Mouse (Mus musculus) layer of hippocampus, postnatal 14 days (tissue): ENCODE measurements at regions not wholly inside any gene's neighbourhood (a gene's known extent, or its start where the extent isn't known, plus 50 kb on each side); places are given as distances from the start of the nearest gene placed in this dataset.
A peak's percentile ranks its signal among the peaks of the same experiment; 100 is the strongest.

Experiments used
- DNase-seq, 2 experiments: peaks; one replicate each; pipeline ENCODE4 v3.0.0; 2021 to 2022; ENCODE audit warnings: low spot score in 2 of 2, mixed read lengths in 1 of 2

- peak in 1 of 2 experiments; percentile 77 for DNase-seq
Observed at GRCm38 (mm10) chr6:11647651-11648050, 259.6 kb downstream of the Ndufa4 start.

GRCm38 (mm10) chr6:11613331-11613730, 294.0 kb downstream of the Ndufa4 start:
- DNase-seq, result peak in 1 of 2 experiments; percentile 32

GRCm38 (mm10) chr6:11608214-11608613, 299.1 kb downstream of the Ndufa4 start:
- DNase-seq, result no peak

GRCm38 (mm10) chr6:11607696-11608095, 299.6 kb downstream of the Ndufa4 start:
- no peak for DNase-seq

GRCm38 (mm10) chr6:11606055-11606454, 301.2 kb downstream of the Ndufa4 start:
- DNase-seq, result no peak

GRCm38 (mm10) chr6:11605526-11605925, 301.8 kb downstream of the Ndufa4 start:
- no peak for DNase-seq

GRCm38 (mm10) chr6:11594936-11595335, 312.4 kb downstream of the Ndufa4 start:
- DNase-seq, result peak; percentile 17 to 36

GRCm38 (mm10) chr6:11593583-11594271, 313.6 kb downstream of the Ndufa4 start:
- DNase-seq, result peak; percentile 26 to 62

GRCm38 (mm10) chr6:11576091-11576490, 331.2 kb downstream of the Ndufa4 start:
- DNase-seq, result peak; percentile 65 to 87

- no peak for DNase-seq
Observed at GRCm38 (mm10) chr6:11565246-11565645, 342.1 kb downstream of the Ndufa4 start.

- DNase-seq, result no peak
Observed at GRCm38 (mm10) chr6:11550473-11550872, 356.8 kb downstream of the Ndufa4 start.

- no peak for DNase-seq
Observed at GRCm38 (mm10) chr6:11547318-11547717, 360.0 kb downstream of the Ndufa4 start.

- DNase-seq, result no peak
Observed at GRCm38 (mm10) chr6:11534930-11535880, 372.1 kb downstream of the Ndufa4 start.

- no peak for DNase-seq
Observed at GRCm38 (mm10) chr6:11503136-11503535, 404.2 kb downstream of the Ndufa4 start.

- no peak for DNase-seq
Observed at GRCm38 (mm10) chr6:11494427-11494826, 412.9 kb downstream of the Ndufa4 start.

- no peak for DNase-seq
Observed at GRCm38 (mm10) chr6:11476950-11477349, 430.3 kb downstream of the Ndufa4 start.
